Mouse (Mus musculus) left cerebral cortex, postnatal 36 days (tissue): ENCODE data around the gene Tcea3. TPM values are rescaled to one million over a fixed set of nuclear protein-coding genes. Genes with fewer than 3 reads are reported as not detected.

Experiments used
- DNase-seq, 2 experiments: peaks; one replicate each; pipeline ENCODE4 v3.0.0; 2021 to 2022; ENCODE audit warnings: low spot score in 2 of 2, mixed read lengths in 1 of 2
- intact Hi-C: fragments of 180-260 bp; cut with DNase I; formaldehyde crosslinking; loops from one replicate; pipeline ENCODE4 v1.15.1; 2025
- total RNA-seq, 2 experiments: library from RNA; stranded (reverse); gene quantifications; 2 replicates each; pipeline ENCODE4 v1.2.3; 2021

Gene Tcea3
- total RNA-seq, 2 experiments from 2014 or later, result 0.63 to 0.74 TPM

GRCm38 (mm10) chr4:136263555-136263954 lies 16.0 kb downstream of the Tcea3 start:
- intact Hi-C loops, result loop anchor here (5.0 to 10.0 kb wide), 2 partner anchors 59 to 361 kb away; partner anchors contain the start of gene Lactbl1

GRCm38 (mm10) chr4:136266716-136267343 lies 19.3 kb downstream of the Tcea3 start:
- DNase-seq, result no peak
- intact Hi-C loops, result loop anchor here (10.0 kb wide), 1 partner anchor 358 kb away; the partner anchor contains the start of gene Lactbl1

More at GRCm38 (mm10) chr4:136263555-136263954, 16.0 kb downstream of the Tcea3 start:
- no peak for DNase-seq

GRCm38 (mm10) chr4:136268912-136269311 lies 21.4 kb downstream of the Tcea3 start:
- DNase-seq, result no peak
- intact Hi-C loops, result loop anchor here (10.0 kb wide), 1 partner anchor 356 kb away; the partner anchor contains the start of gene Lactbl1

GRCm38 (mm10) chr4:136270648-136271047 lies 23.1 kb downstream of the Tcea3 start:
- intact Hi-C loops, result no loop called here
- DNase-seq, result no peak

- intact Hi-C loops, result no loop called here
- DNase-seq, result no peak
Measured at GRCm38 (mm10) chr4:136281097-136281496, 33.6 kb downstream of the Tcea3 start.

- intact Hi-C loops, result no loop called here
- DNase-seq, result peak; percentile 46 to 73
Measured at GRCm38 (mm10) chr4:136281611-136282010, 34.1 kb downstream of the Tcea3 start.

GRCm38 (mm10) chr4:136282621-136283480 lies 35.3 kb downstream of the Tcea3 start:
- DNase-seq, result no peak

GRCm38 (mm10) chr4:136283783-136284182 lies 36.3 kb downstream of the Tcea3 start:
- DNase-seq, result no peak
- intact Hi-C loops, result no loop called here

More at GRCm38 (mm10) chr4:136282621-136283480, 35.3 kb downstream of the Tcea3 start:
- intact Hi-C loops, result no loop called here

GRCm38 (mm10) chr4:136284455-136284854 lies 36.9 kb downstream of the Tcea3 start, which contains the start of gene Zfp46:
Gene Zfp46 (plus strand): TSS chr4:136284683.
- intact Hi-C loops, result no loop called here
- DNase-seq, result peak; percentile 76 to 80

GRCm38 (mm10) chr4:136284891-136285290 lies 37.4 kb downstream of the Tcea3 start:
- peak in 1 of 2 experiments; percentile 27 for DNase-seq
- intact Hi-C loops, result loop anchor here (1.0 kb wide), 1 partner anchor 25 kb away; the partner anchor contains the start of gene Hnrnpr

GRCm38 (mm10) chr4:136285348-136285810 lies 37.9 kb downstream of the Tcea3 start:
- intact Hi-C loops, result loop anchor here (1.0 kb wide), 1 partner anchor 25 kb away; the partner anchor contains the start of gene Hnrnpr
- DNase-seq, result peak; percentile 92 to 94

- DNase-seq, result peak; percentile 94 to 96
- intact Hi-C loops, result loop anchor here (1.0 kb wide), 1 partner anchor 24 kb away; the partner anchor contains the start of gene Hnrnpr
Measured at GRCm38 (mm10) chr4:136285811-136286371, 38.4 kb downstream of the Tcea3 start.

- intact Hi-C loops, result no loop called here
- DNase-seq, result no peak
Measured at GRCm38 (mm10) chr4:136289918-136290780, 42.6 kb downstream of the Tcea3 start.

GRCm38 (mm10) chr4:136290781-136291595 lies 43.5 kb downstream of the Tcea3 start:
- no peak for DNase-seq
- intact Hi-C loops, result no loop called here

- intact Hi-C loops, result no loop called here
- DNase-seq, result no peak
Measured at GRCm38 (mm10) chr4:136291692-136292091, 44.2 kb downstream of the Tcea3 start.

- intact Hi-C loops, result no loop called here
- no peak for DNase-seq
Measured at GRCm38 (mm10) chr4:136295941-136296340, 48.4 kb downstream of the Tcea3 start.

- intact Hi-C loops, result no loop called here
- DNase-seq, result no peak
Measured at GRCm38 (mm10) chr4:136302462-136302861, 54.9 kb downstream of the Tcea3 start.

GRCm38 (mm10) chr4:136304181-136304580 lies 56.7 kb downstream of the Tcea3 start:
- intact Hi-C loops, result no loop called here
- no peak for DNase-seq
